Mouse (Mus musculus) gastrocnemius, postnatal 25 days (tissue): ENCODE measurements around the gene Hsbp1. TPM values are rescaled to one million over a fixed set of nuclear protein-coding genes. Genes with fewer than 3 reads are reported as not detected.
A peak's percentile ranks its signal among the peaks of the same experiment; 100 is the strongest.

Source experiments
- DNase-seq: peaks from one replicate; pipeline ENCODE4 v3.0.0; 2022
- total RNA-seq, 2 experiments: library from RNA; stranded (reverse); gene quantifications; 1 replicate in 1 of 2; 2 replicates in 1 of 2; pipeline ENCODE4 v1.2.3; 2021

Hsbp1 gene
- total RNA-seq, 2 experiments from 2014 or later = 139 to 145 TPM

DNA sequence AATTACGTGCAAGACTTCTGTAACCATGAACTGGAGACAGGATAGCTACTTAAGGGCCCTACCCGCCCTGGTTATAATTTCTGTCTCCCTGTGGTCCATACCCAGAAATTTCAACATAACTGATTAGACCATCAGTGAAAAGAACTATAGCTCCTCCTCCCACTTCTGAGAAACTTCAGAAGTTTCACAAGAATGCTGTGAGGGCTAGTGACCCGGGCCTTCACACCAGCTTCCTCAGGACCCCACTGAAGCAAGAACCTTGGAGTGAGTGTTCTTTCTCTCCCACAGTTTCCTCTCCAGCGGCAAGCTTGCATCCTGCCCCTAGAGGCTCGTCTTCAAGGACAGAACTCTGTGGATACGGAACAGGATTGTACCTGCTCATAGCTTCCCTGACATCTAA lies 41.6 kb downstream of the Hsbp1 start:
- no peak for DNase-seq

- no peak for DNase-seq
These were observed 42.7 kb downstream of the Hsbp1 start for GRCm38 (mm10) chr8:119386988-119387387.

DNA sequence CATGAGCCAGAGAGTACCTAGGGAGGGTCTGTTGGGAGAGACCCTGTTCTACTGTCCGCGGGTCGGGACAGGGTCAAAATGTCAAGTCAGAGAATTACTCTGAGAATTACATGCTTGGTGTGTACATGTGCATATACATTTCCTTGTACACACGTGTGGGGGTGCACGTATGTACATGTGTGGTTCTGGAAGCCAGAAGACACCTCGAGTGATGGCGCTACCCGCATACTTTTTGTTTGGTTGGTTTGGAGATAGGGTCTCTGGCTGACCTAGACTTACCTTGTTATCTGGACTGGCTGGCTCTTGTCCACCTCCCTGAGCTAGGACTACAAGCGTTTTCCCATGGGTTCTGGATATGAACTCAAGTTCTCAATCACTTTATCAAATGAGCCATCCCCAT lies 49.8 kb downstream of the Hsbp1 start:
- DNase-seq = no peak

DNA sequence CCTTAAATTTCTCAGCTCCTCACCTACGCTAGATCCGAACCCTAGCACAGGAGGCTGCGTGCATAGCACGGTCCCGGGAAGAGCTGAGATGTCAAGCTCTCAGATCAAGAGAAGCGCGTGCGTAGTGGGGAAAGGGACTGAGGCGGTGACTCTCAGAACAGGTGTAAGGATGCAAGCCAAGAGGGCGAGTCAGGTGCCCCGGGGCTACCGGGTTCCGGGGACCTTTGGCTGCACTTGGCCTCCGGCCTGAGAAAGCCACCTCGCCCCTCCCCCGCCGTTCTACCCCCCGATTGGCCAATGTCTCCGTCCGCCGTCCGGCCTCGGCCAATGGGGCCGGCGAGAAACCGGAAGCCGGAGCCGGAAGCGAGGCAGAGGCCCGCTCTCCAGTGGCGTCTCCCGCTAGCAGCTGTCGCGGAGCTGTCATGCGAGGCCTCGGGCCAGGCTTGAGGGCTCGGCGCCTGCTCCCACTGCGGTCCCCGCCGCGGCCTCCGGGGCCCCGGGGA lies 50.3 kb downstream of the Hsbp1 start, which contains the start of gene Mlycd:
Gene Mlycd, plus strand, starts transcription at position 355 of the 503 bp plus-strand sequence.
- DNase-seq = peak; percentile 97

- no peak for DNase-seq
These were observed 51.0 kb downstream of the Hsbp1 start for GRCm38 (mm10) chr8:119395072-119395950.

Other genes with a start within 250 kb of the Hsbp1 start
- gene Mlycd, start 50.4 kb downstream of the Hsbp1 start, total RNA-seq = 10 to 100 TPM; 76.5 to 78.1 TPM
- gene Osgin1, start 89.6 kb downstream of the Hsbp1 start, total RNA-seq = 10 to 100 TPM in 1 of 2 experiments, 1 to 10 TPM in 1; 9.9 to 14.8 TPM
- gene Necab2, start 102.2 kb downstream of the Hsbp1 start, total RNA-seq = under 1 TPM; 0.13 to 0.18 TPM
- not detected for gene Slc38a8, start 157.2 kb downstream of the Hsbp1 start, total RNA-seq
- gene Mbtps1, start 214.2 kb downstream of the Hsbp1 start, total RNA-seq = 10 to 100 TPM; 26.7 to 27.0 TPM
- gene Hsdl1, start 230.7 kb downstream of the Hsbp1 start, total RNA-seq = 10 to 100 TPM; 11.2 to 13.3 TPM
- not detected for gene Dnaaf1, start 230.7 kb downstream of the Hsbp1 start, total RNA-seq